Mouse (Mus musculus) embryo, embryonic 10 days (tissue): Measurements from ENCODE around the gene Selenov.

Source experiments
- DNase-seq: peaks from one replicate; pipeline ENCODE4 v3.0.0-alpha.2; 2015; ENCODE audit warnings: low spot score

Selenov gene

GRCm38 (mm10) chr7:28290638-28291590, at the start of gene Selenov:
Gene Selenov (minus strand): TSS chr7:28291186.
- DNase-seq = peak; percentile 78

- DNase-seq = peak; percentile 58
Measured at GRCm38 (mm10) chr7:28339213-28339917, 48.4 kb upstream of the Selenov start.

GRCm38 (mm10) chr7:28338108-28338998, 47.4 kb upstream of the Selenov start, which contains the start of gene Supt5:
Gene Supt5 (minus strand): TSS chr7:28338746.
- DNase-seq = peak; percentile 100

GRCm38 (mm10) chr7:28335471-28335870, 44.5 kb upstream of the Selenov start:
- DNase-seq = no peak

- no peak for DNase-seq
Measured at GRCm38 (mm10) chr7:28334534-28334933, 43.5 kb upstream of the Selenov start.

GRCm38 (mm10) chr7:28328260-28328659, 37.3 kb upstream of the Selenov start:
- no peak for DNase-seq

- DNase-seq = no peak
Measured at GRCm38 (mm10) chr7:28326457-28326856, 35.5 kb upstream of the Selenov start.

GRCm38 (mm10) chr7:28325293-28325692, 34.3 kb upstream of the Selenov start:
- no peak for DNase-seq

GRCm38 (mm10) chr7:28321974-28322720, 31.2 kb upstream of the Selenov start:
- no peak for DNase-seq

- DNase-seq = no peak
Measured at GRCm38 (mm10) chr7:28318714-28319113, 27.7 kb upstream of the Selenov start.

GRCm38 (mm10) chr7:28318036-28318435, 27.1 kb upstream of the Selenov start:
- DNase-seq = no peak

- peak; percentile 98 for DNase-seq
Measured at GRCm38 (mm10) chr7:28311926-28312543, 21.0 kb upstream of the Selenov start, which contains the start of gene Timm50. Gene Timm50 (minus strand): TSS chr7:28312072.

- DNase-seq = no peak
Measured at GRCm38 (mm10) chr7:28311151-28311925, 20.4 kb upstream of the Selenov start.

GRCm38 (mm10) chr7:28309737-28310136, 18.8 kb upstream of the Selenov start:
- peak; percentile 45 for DNase-seq

GRCm38 (mm10) chr7:28306216-28306615, 15.2 kb upstream of the Selenov start:
- no peak for DNase-seq

- no peak for DNase-seq
Measured at GRCm38 (mm10) chr7:28305641-28306040, 14.7 kb upstream of the Selenov start.

- DNase-seq = peak; percentile 80
Measured at GRCm38 (mm10) chr7:28301616-28302433, 10.8 kb upstream of the Selenov start, which contains the start of gene Dll3. Gene Dll3 (minus strand): TSS chr7:28302238.

- DNase-seq = peak; percentile 89
Measured at GRCm38 (mm10) chr7:28298837-28299625, 8.0 kb upstream of the Selenov start.
